Mouse (Mus musculus) MEL (cell line): ENCODE results near the gene Snrnp70.

Experiments used
- CTCF ChIP-seq, 3 experiments: IDR thresholded peaks in 2 of 3; conservative IDR thresholded peaks in 1 of 3; 2 replicates each; pipeline ENCODE4 v1.5.1; 2011 to 2012; ENCODE audit warnings: low read length in 3 of 3, low read depth in 2 of 3, mild to moderate bottlenecking in 2 of 3, improper control_type of control experiment in 1 of 3, inconsistent platforms in 1 of 3, mixed read lengths in 1 of 3, moderate library complexity in 1 of 3; ENCODE audit not compliant: control insufficient read depth in 1 of 3, insufficient read depth in 1 of 3, poor library complexity in 1 of 3, severe bottlenecking in 1 of 3
- E2F4 ChIP-seq: IDR thresholded peaks from 2 replicates; pipeline ENCODE4 v1.6.1; 2011; ENCODE audit warnings: low read depth, low read length, improper control_type of control experiment, borderline replicate concordance
- GATA1 ChIP-seq: IDR thresholded peaks from 2 replicates; pipeline ENCODE4 v1.6.1; 2011; ENCODE audit warnings: low read depth, low read length, improper control_type of control experiment
- MAZ ChIP-seq: IDR thresholded peaks from 2 replicates; pipeline ENCODE4 v1.6.1; 2012; ENCODE audit warnings: low read depth, mild to moderate bottlenecking, inconsistent platforms, low read length, improper control_type of control experiment
- NELFE ChIP-seq: IDR thresholded peaks from 2 replicates; pipeline ENCODE4 v1.6.1; 2011; ENCODE audit warnings: low read depth, low read length, improper control_type of control experiment
- NRF1 ChIP-seq: IDR thresholded peaks from 2 replicates; pipeline ENCODE4 v1.6.1; 2014; ENCODE audit warnings: low read depth, mild to moderate bottlenecking, inconsistent platforms, low read length, improper control_type of control experiment, moderate library complexity; ENCODE audit not compliant: poor library complexity, insufficient read depth, severe bottlenecking
- POLR2A ChIP-seq, 2 experiments: IDR thresholded peaks; 2 replicates each; pipeline ENCODE4 v1.6.1; 2011 to 2012; ENCODE audit warnings: low read length in 2 of 2, mild to moderate bottlenecking in 2 of 2, control low read depth in 1 of 2, improper control_type of control experiment in 1 of 2, low read depth in 1 of 2, moderate library complexity in 1 of 2; ENCODE audit not compliant: control insufficient read depth in 1 of 2, insufficient read depth in 1 of 2, poor library complexity in 1 of 2
- POLR2AphosphoS2 ChIP-seq: IDR thresholded peaks from 2 replicates; pipeline ENCODE4 v1.6.1; 2011; ENCODE audit warnings: low read length, improper control_type of control experiment
- POLR2AphosphoS5 ChIP-seq: IDR thresholded peaks from 2 replicates; pipeline ENCODE4 v1.6.1; 2012; ENCODE audit warnings: low read depth, borderline replicate concordance, mild to moderate bottlenecking, inconsistent platforms, low read length, moderate library complexity, mixed read lengths
- UBTF ChIP-seq: IDR thresholded peaks from 2 replicates; pipeline ENCODE4 v1.6.1; 2012; ENCODE audit warnings: low read depth, mild to moderate bottlenecking, inconsistent platforms, low read length, improper control_type of control experiment, moderate library complexity, borderline replicate concordance; ENCODE audit not compliant: insufficient read depth
- USF1 ChIP-seq: IDR thresholded peaks from 2 replicates; pipeline ENCODE4 v1.6.1; 2014; ENCODE audit warnings: low read depth, mild to moderate bottlenecking, inconsistent platforms, low read length, improper control_type of control experiment, moderate library complexity
- USF2 ChIP-seq, 2 experiments: IDR thresholded peaks; 2 replicates each; pipeline ENCODE4 v1.6.1; 2011 to 2012; ENCODE audit warnings: improper control_type of control experiment in 2 of 2, low read length in 2 of 2, borderline replicate concordance in 1 of 2, inconsistent platforms in 1 of 2, low read depth in 1 of 2, mild to moderate bottlenecking in 1 of 2; ENCODE audit not compliant: insufficient read depth in 1 of 2
- ZNF384 ChIP-seq: IDR thresholded peaks from 2 replicates; pipeline ENCODE4 v1.6.1; 2012; ENCODE audit warnings: low read depth, mild to moderate bottlenecking, inconsistent platforms, low read length, improper control_type of control experiment

DNA sequence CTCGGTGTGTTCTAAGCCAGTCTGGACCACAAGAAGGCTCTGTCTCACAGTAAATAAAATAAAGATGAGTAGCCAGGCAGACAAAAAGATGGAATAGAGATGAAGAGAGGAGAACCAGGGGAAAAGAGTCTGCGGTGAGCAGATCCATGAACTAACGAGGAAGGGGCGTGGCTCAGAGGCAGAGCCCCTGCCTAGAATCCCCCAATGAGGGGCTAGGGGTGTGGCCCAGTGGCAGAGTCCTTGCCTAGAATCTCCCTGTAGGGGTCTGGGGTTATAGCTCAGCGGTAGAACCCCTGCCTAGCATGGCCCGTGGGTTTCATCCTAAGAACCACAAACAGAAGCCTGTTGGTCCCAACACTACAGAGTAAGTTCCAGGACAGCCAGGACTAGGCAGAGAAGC lies 41.5 kb upstream of the Snrnp70 start:
- TF ChIP-seq NELFE (no peak), POLR2A (IDR thresholded peaks at IDR 0.05; ENCODE audit: control insufficient read depth in 1 of 2, insufficient read depth in 1 of 2, low read depth in 1 of 2, low read length in 2 of 2, poor library complexity in 1 of 2) (no peak), E2F4 (no peak), USF1 (no peak), POLR2AphosphoS5 (no peak), MAZ (no peak), UBTF (no peak), CTCF (IDR thresholded peaks at IDR 0.05 in 2 of 3, conservative IDR thresholded peaks at IDR 0.05 in 1 of 3; ENCODE audit: control insufficient read depth in 1 of 3, insufficient read depth in 1 of 3, low read depth in 2 of 3, low read length in 3 of 3, poor library complexity in 1 of 3, severe bottlenecking in 1 of 3) (no peak), NRF1 (no peak), POLR2AphosphoS2 (no peak), ZNF384 (no peak), USF2 (IDR thresholded peaks at IDR 0.05; ENCODE audit: borderline replicate concordance in 1 of 2, insufficient read depth in 1 of 2, low read depth in 1 of 2, low read length in 2 of 2) (no peak), GATA1 (no peak)
